Mouse (Mus musculus): ENCODE measurements around the gene Ncoa7. TPM values are rescaled to one million over a fixed set of nuclear protein-coding genes. Genes with fewer than 3 reads are reported as not detected.

Gene Ncoa7
- polyA plus RNA-seq, 1 experiment from 2014 or later = 12.9 TPM

DNA sequence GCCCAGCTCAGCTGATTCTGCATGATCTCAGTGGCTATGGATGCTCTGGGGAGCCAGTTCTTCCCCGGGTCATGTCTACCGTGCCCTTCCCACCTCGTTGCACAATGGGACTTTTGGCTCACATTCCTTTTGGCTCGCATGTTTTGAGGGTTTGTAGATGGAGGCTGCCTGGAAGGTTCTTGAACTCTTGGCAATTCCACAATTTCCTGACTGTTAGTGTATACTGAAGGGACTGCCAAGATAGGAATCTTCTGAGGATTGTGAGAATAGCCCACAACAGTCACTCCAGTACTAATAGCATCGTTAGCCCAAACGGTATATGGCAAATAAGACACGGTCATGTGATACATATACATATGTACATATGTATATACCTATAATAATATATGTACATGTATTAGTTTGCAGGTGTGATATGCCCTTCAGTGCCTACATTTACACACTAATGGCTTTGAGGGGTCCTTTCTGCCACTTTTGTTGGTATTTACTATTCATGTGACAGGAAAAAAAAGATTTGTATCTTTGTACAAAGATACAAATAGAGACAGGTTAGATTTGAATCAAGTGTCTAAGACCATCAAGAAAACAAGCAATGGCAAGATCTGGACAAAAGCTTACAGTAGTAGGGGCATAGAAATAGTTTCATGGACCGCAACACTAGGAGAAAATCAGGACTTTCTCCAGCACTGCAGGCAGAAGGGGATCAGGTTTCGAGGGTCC lies 7.3 kb upstream of the Ncoa7 start:
- H3K4me3 ChIP-seq = peak overlapping the region; percentile 54
- peak; percentile 46 for ATAC-seq
- peak overlapping the region; percentile 64 for H3K4me2 ChIP-seq
- H3K9ac ChIP-seq = peak overlapping the region; percentile 62; the same call in 1 of the 2 replicates
- no peaks in the 10 kb centered on the region for H3K36me3 ChIP-seq
- H3K4me1 ChIP-seq = peaks cover 6% of the 10 kb centered on the region; the same call in 1 of the 2 replicates
- H3K27ac ChIP-seq = no peak overlapping the region
- peaks cover 6% of the 10 kb centered on the region; the same call in 1 of the 2 replicates for H3K27me3 ChIP-seq (replicated peaks)
- 35% methylated on average over 9 of the region's 9 CpGs for WGBS (ENCODE audit: insufficient replicate concordance)
- H3K9me3 ChIP-seq (replicated peaks) = no peaks in the 10 kb centered on the region

DNA sequence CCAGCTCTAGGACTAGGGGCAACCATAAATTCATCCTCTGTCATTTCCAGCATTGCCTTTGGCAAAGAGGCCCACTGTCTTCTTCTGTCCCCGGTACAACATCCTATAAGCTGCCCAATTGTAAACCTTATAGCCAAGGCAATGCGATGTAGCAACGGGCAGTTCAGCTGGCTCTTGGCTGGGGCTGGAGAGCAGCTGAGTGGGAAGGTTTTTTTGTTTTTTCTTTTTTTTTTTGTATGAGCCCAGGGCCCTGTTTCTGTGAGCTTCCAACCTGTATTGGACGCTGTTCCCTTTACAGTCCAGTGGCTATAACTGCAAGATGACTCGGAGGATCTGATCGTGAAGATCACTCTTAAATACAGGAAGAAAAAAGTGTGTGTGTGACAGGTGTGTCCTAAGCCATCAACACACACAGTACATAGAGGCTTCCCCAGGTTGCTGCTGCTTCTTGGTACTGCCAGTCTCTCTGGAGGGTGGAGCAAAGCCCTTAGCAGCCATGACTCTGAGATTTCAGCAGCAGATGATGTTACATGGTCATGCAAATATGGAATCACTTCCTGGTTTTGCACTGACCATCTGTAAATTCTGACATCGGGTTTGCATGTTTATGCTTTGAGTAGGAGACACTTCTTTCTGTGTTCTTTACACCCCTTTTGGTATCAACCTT lies 594 bp upstream of the Ncoa7 start:
- H3K27me3 ChIP-seq (replicated peaks) = peaks cover 6% of the 10 kb centered on the region; the same call in 1 of the 2 replicates
- WGBS (ENCODE audit: insufficient replicate concordance) = 38% methylated on average over 7 of the region's 7 CpGs
- H3K9ac ChIP-seq = peak overlapping the region; percentile 90
- H3K4me1 ChIP-seq = peaks cover 26% of the 10 kb centered on the region
- ATAC-seq = no peak
- H3K4me3 ChIP-seq = peak overlapping the region; percentile 82
- H3K36me3 ChIP-seq = no peaks in the 10 kb centered on the region
- H3K4me2 ChIP-seq = peak overlapping the region; percentile 81
- H3K27ac ChIP-seq = peak overlapping the region; percentile 97
- no peaks in the 10 kb centered on the region for H3K9me3 ChIP-seq (replicated peaks)

GRCm38 (mm10) chr10:30802033-30802432 lies 1.1 kb downstream of the Ncoa7 start:
- Histone ChIP-seq H3K27ac (peak overlapping the region; percentile 97), H3K9ac (peak overlapping the region; percentile 90), H3K27me3 (replicated peaks) (no peaks in the 10 kb centered on the region; the same call in 1 of the 2 replicates), H3K36me3 (no peaks in the 10 kb centered on the region), H3K4me3 (peak overlapping the region; percentile 82), H3K4me2 (peak overlapping the region; percentile 81), H3K4me1 (peaks cover 32% of the 10 kb centered on the region), H3K9me3 (replicated peaks) (no peaks in the 10 kb centered on the region)
- 10% methylated on average over 8 of the region's 8 CpGs for whole genome bisulfite sequencing (ENCODE audit: insufficient replicate concordance)
- no peak; the same call in 1 of the 2 replicates for ATAC-seq

DNA sequence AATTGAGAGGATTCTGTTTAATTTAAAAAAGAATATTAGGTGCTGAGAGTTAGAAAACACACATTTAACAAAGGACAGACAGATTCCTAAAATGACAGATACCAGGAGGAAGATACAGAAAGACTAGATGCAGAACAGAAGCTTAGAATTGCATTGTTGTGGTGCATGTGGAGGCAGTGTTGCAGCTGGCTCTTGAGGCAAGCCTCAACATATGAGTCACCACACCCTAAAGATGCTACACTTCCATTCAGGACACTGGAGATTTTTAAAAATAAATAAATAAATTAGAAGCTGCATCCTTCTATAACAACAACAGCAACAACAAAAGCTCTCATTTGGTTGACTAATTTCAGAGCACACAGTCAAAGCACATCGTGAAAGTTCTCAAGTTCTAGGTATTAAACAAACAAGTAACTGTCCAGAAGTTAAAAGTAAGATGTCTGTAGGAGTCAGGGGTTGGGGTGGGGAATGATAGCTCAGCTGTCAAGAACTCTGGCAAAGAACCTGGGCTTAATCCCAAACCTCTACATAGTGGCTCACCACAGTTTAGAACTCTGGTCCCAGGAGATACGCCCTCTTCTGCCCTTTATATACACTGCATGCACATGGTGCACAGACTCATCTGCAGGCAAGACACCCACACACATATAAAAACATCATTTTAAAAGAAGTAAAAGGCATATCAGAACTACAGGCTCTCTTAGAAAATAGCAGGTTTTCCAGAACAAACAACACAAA lies 3.2 kb downstream of the Ncoa7 start:
- WGBS (ENCODE audit: insufficient replicate concordance) = 91% methylated on average over 2 of the region's 2 CpGs
- H3K4me1 ChIP-seq = peaks cover 32% of the 10 kb centered on the region
- H3K4me2 ChIP-seq = no peak overlapping the region
- no peak overlapping the region for H3K4me3 ChIP-seq
- H3K9me3 ChIP-seq (replicated peaks) = no peaks in the 10 kb centered on the region
- no peaks in the 10 kb centered on the region; the same call in 1 of the 2 replicates for H3K27me3 ChIP-seq (replicated peaks)
- H3K36me3 ChIP-seq = peaks cover 14% of the 10 kb centered on the region
- no peak for ATAC-seq
- H3K27ac ChIP-seq = no peak overlapping the region
- no peak overlapping the region for H3K9ac ChIP-seq

- no peaks in the 10 kb centered on the region for H3K27me3 ChIP-seq (replicated peaks)
- H3K4me1 ChIP-seq = peaks cover 20% of the 10 kb centered on the region
- H3K9me3 ChIP-seq (replicated peaks) = no peaks in the 10 kb centered on the region
- no peak overlapping the region for H3K9ac ChIP-seq
- no peak overlapping the region for H3K4me3 ChIP-seq
- no peak overlapping the region for H3K27ac ChIP-seq
- 51% methylated on average over 5 of the region's 5 CpGs for WGBS (ENCODE audit: insufficient replicate concordance)
- ATAC-seq = no peak
- H3K36me3 ChIP-seq = peaks cover 24% of the 10 kb centered on the region
- no peak overlapping the region for H3K4me2 ChIP-seq
These were observed 6.5 kb downstream of the Ncoa7 start for GRCm38 (mm10) chr10:30796469-30797261.

GRCm38 (mm10) chr10:30791016-30791415 lies 12.1 kb downstream of the Ncoa7 start:
- Histone ChIP-seq H3K9me3 (replicated peaks) (no peaks in the 10 kb centered on the region), H3K4me3 (no peak overlapping the region), H3K27me3 (replicated peaks) (no peaks in the 10 kb centered on the region), H3K4me2 (no peak overlapping the region), H3K9ac (no peak overlapping the region), H3K27ac (no peak overlapping the region), H3K4me1 (peaks cover 27% of the 10 kb centered on the region), H3K36me3 (peaks cover 24% of the 10 kb centered on the region)
- no peak for ATAC-seq
- 86% methylated on average over 3 of the region's 3 CpGs for WGBS (ENCODE audit: insufficient replicate concordance)

GRCm38 (mm10) chr10:30789521-30789920 lies 13.6 kb downstream of the Ncoa7 start:
- ATAC-seq = no peak
- Histone ChIP-seq H3K9me3 (replicated peaks) (no peaks in the 10 kb centered on the region), H3K36me3 (peaks cover 16% of the 10 kb centered on the region), H3K27me3 (replicated peaks) (no peaks in the 10 kb centered on the region), H3K9ac (no peak overlapping the region), H3K27ac (no peak overlapping the region), H3K4me2 (no peak overlapping the region), H3K4me3 (no peak overlapping the region), H3K4me1 (peaks cover 30% of the 10 kb centered on the region)
- WGBS (ENCODE audit: insufficient replicate concordance) = 93% methylated on average over 5 of the region's 5 CpGs

DNA sequence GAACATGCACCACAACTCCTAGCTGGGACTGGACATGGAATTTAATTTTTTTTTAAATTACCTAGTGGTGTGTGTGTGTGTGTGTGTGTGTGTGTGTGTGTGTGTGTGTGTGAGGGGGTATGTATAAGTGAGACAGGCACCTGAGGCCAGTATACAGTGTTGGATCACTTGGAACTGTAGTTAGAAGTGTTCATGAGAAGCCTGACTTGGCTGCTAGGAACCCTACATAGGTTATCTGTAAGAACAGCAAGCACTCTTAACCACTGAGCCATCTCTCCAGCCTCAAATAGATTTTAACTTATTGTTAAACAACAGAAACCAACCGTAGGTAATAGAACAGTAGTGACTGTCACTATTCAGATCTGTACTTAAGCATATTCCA lies 14.8 kb downstream of the Ncoa7 start:
- no peak overlapping the region for H3K9ac ChIP-seq
- H3K9me3 ChIP-seq (replicated peaks) = no peaks in the 10 kb centered on the region
- H3K27me3 ChIP-seq (replicated peaks) = no peaks in the 10 kb centered on the region
- WGBS (ENCODE audit: insufficient replicate concordance) = 45% methylated on average over 1 of the region's 1 CpGs
- peaks cover 42% of the 10 kb centered on the region for H3K4me1 ChIP-seq
- peak; percentile 58 for ATAC-seq
- H3K4me3 ChIP-seq = no peak overlapping the region
- H3K4me2 ChIP-seq = no peak overlapping the region
- peaks cover 19% of the 10 kb centered on the region for H3K36me3 ChIP-seq
- H3K27ac ChIP-seq = 0 out of 2 replicates have a peak overlapping the region, but pooled peaks have one; percentile 4

- peak; percentile 79 for ATAC-seq
- 58% methylated on average over 3 of the region's 3 CpGs for WGBS (ENCODE audit: insufficient replicate concordance)
- H3K27ac ChIP-seq = 0 out of 2 replicates have a peak overlapping the region, but pooled peaks have one; percentile 4
These were observed 15.3 kb downstream of the Ncoa7 start for GRCm38 (mm10) chr10:30787684-30788339.

GRCm38 (mm10) chr10:30786103-30786754 lies 16.9 kb downstream of the Ncoa7 start:
- Histone ChIP-seq H3K36me3 (peaks cover 27% of the 10 kb centered on the region), H3K4me1 (peaks cover 43% of the 10 kb centered on the region), H3K9me3 (replicated peaks) (no peaks in the 10 kb centered on the region), H3K27ac (no peak overlapping the region), H3K4me2 (no peak overlapping the region), H3K9ac (no peak overlapping the region), H3K4me3 (no peak overlapping the region), H3K27me3 (replicated peaks) (no peaks in the 10 kb centered on the region)
- 85% methylated on average over 5 of the region's 5 CpGs for WGBS (ENCODE audit: insufficient replicate concordance)
- ATAC-seq = no peak

More at GRCm38 (mm10) chr10:30787684-30788339, 15.3 kb downstream of the Ncoa7 start:
- H3K4me1 ChIP-seq = peaks cover 43% of the 10 kb centered on the region
- H3K9ac ChIP-seq = no peak overlapping the region
- no peaks in the 10 kb centered on the region for H3K9me3 ChIP-seq (replicated peaks)
- H3K4me2 ChIP-seq = no peak overlapping the region
- H3K27me3 ChIP-seq (replicated peaks) = no peaks in the 10 kb centered on the region
- H3K4me3 ChIP-seq = no peak overlapping the region
- H3K36me3 ChIP-seq = peaks cover 19% of the 10 kb centered on the region
